Mouse (Mus musculus) R1 (cell line): ENCODE data around the gene Acsbg2.
A peak's percentile ranks its signal among the peaks of the same experiment; 100 is the strongest.

Experiments used
- DNase-seq: peaks from one replicate; pipeline ENCODE4 v3.0.0-alpha.2; 2018; ENCODE audit warnings: low read depth, low spot score

Gene Acsbg2

GRCm38 (mm10) chr17:56871767-56872166, 2.5 kb downstream of the Acsbg2 start:
- no peak for DNase-seq

GRCm38 (mm10) chr17:56870287-56870953, 3.8 kb downstream of the Acsbg2 start:
- peak; percentile 85 for DNase-seq

GRCm38 (mm10) chr17:56869481-56869977, 4.7 kb downstream of the Acsbg2 start:
- DNase-seq: peak; percentile 96

GRCm38 (mm10) chr17:56866071-56866470, 8.2 kb downstream of the Acsbg2 start:
- DNase-seq: peak; percentile 91

- DNase-seq: peak; percentile 91
Measured at GRCm38 (mm10) chr17:56861197-56861596, 13.1 kb downstream of the Acsbg2 start.

GRCm38 (mm10) chr17:56858922-56859321, 15.3 kb downstream of the Acsbg2 start:
- DNase-seq: no peak

GRCm38 (mm10) chr17:56858216-56858615, 16.0 kb downstream of the Acsbg2 start:
- DNase-seq: peak; percentile 89

GRCm38 (mm10) chr17:56855421-56855820, 18.8 kb downstream of the Acsbg2 start:
- DNase-seq: no peak

- no peak for DNase-seq
Measured at GRCm38 (mm10) chr17:56851167-56851566, 23.1 kb downstream of the Acsbg2 start.

GRCm38 (mm10) chr17:56849710-56850109, 24.5 kb downstream of the Acsbg2 start:
- no peak for DNase-seq

GRCm38 (mm10) chr17:56848785-56849184, 25.5 kb downstream of the Acsbg2 start:
- DNase-seq: no peak

GRCm38 (mm10) chr17:56843678-56844077, 30.6 kb downstream of the Acsbg2 start:
- DNase-seq: no peak

- DNase-seq: no peak
Measured at GRCm38 (mm10) chr17:56842173-56842572, 32.1 kb downstream of the Acsbg2 start.

- no peak for DNase-seq
Measured at GRCm38 (mm10) chr17:56840524-56840923, 33.7 kb downstream of the Acsbg2 start.

- DNase-seq: no peak
Measured at GRCm38 (mm10) chr17:56836336-56836735, 37.9 kb downstream of the Acsbg2 start.

GRCm38 (mm10) chr17:56833381-56833780, 40.9 kb downstream of the Acsbg2 start:
- DNase-seq: peak; percentile 96

- no peak for DNase-seq
Measured at GRCm38 (mm10) chr17:56832918-56833317, 41.3 kb downstream of the Acsbg2 start.

- DNase-seq: peak; percentile 98
Measured at GRCm38 (mm10) chr17:56831111-56831816, 43.0 kb downstream of the Acsbg2 start.

GRCm38 (mm10) chr17:56830411-56831110, 43.7 kb downstream of the Acsbg2 start, which contains the start of gene Rfx2:
TSS of gene Rfx2 (minus strand) at chr17:56831013.
- DNase-seq: peak; percentile 54

- peak; percentile 61 for DNase-seq
Measured at GRCm38 (mm10) chr17:56829795-56830194, 44.5 kb downstream of the Acsbg2 start.

GRCm38 (mm10) chr17:56829171-56829570, 45.1 kb downstream of the Acsbg2 start:
- DNase-seq: no peak

GRCm38 (mm10) chr17:56826718-56827117, 47.5 kb downstream of the Acsbg2 start:
- no peak for DNase-seq
